Mouse (Mus musculus) kidney, postnatal 0 days (tissue): Measurements from ENCODE around the gene Dusp22. TPM values are rescaled to one million over a fixed set of nuclear protein-coding genes. Genes with fewer than 3 reads are reported as not detected.

Source experiments
- ATAC-seq: fragments of 200-750 bp; cut with Nextera tagmentation; replicated peaks from 2 replicates; pipeline ENCODE4 v1.8.0; 2017; ENCODE audit warnings: low read depth, moderate number of reproducible peaks, moderate TSS enrichment, moderate library complexity; ENCODE audit not compliant: low FRiP score
- DNase-seq: peaks from one replicate; pipeline ENCODE4 v3.0.0-alpha.2; 2016; ENCODE audit warnings: low spot score
- H3K27ac ChIP-seq: fragments of 300-500 bp; sonication (generic); 2 replicates; pipeline ENCODE4 v1.5.1; 2014; ENCODE audit warnings: mild to moderate bottlenecking
- H3K27me3 ChIP-seq: fragments of 300-500 bp; sonication (generic); 2 replicates; pipeline ENCODE4 v1.6.1; 2014; ENCODE audit warnings: low read length, mixed read lengths; ENCODE audit not compliant: insufficient read depth
- H3K36me3 ChIP-seq: fragments of 300-500 bp; sonication (generic); 2 replicates; pipeline ENCODE4 v1.6.1; 2014; ENCODE audit warnings: low read length, mixed read lengths; ENCODE audit not compliant: insufficient read depth
- H3K4me1 ChIP-seq: fragments of 300-500 bp; sonication (generic); replicated peaks from 2 replicates; pipeline ENCODE4 v1.6.1; 2014; ENCODE audit warnings: antibody characterized with exemption, low read length, mixed read lengths; ENCODE audit not compliant: insufficient read depth
- H3K4me2 ChIP-seq: fragments of 300-500 bp; sonication (generic); 2 replicates; pipeline ENCODE4 v1.6.1; 2014; ENCODE audit warnings: mild to moderate bottlenecking, low read length, moderate library complexity, mixed read lengths
- H3K4me3 ChIP-seq: fragments of 300-500 bp; sonication (generic); replicated peaks from 2 replicates; pipeline ENCODE4 v1.5.1; 2014; ENCODE audit warnings: low read depth, low read length
- H3K9ac ChIP-seq: fragments of 300-500 bp; sonication (generic); 2 replicates; pipeline ENCODE4 v1.6.1; 2014; ENCODE audit warnings: low read depth, low read length
- H3K9me3 ChIP-seq: fragments of 300-500 bp; sonication (generic); replicated peaks from 2 replicates; pipeline ENCODE4 v1.6.1; 2016; ENCODE audit warnings: low read length, inconsistent platforms, mixed read lengths
- CTCF ChIP-seq: IDR thresholded peaks from 2 replicates; pipeline ENCODE4 v1.5.1; 2016; ENCODE audit warnings: antibody characterized with exemption, low read depth, mild to moderate bottlenecking, moderate library complexity
- WGBS: fragments of 180-500 bp; shearing (Covaris S2); extraction: QIAGEN DNeasy Blood & Tissue Kit; methylation state at CpG from one replicate; pipeline ENCODE4 v1.1.7; 2014; 5-methylcytosine and 5-hydroxymethylcytosine counted together
- polyA plus RNA-seq: library from polyadenylated mRNA; unstranded; fragments of >200 nt; fragmentation: Nextera tagmentation; extraction: Ambion mirVana; gene quantifications from 2 replicates; pipeline ENCODE4 v1.2.1, GENCODE M21; 2015

Dusp22 gene
- polyA plus RNA-seq, 1 experiment from 2014 or later = 18.0 TPM

DNA sequence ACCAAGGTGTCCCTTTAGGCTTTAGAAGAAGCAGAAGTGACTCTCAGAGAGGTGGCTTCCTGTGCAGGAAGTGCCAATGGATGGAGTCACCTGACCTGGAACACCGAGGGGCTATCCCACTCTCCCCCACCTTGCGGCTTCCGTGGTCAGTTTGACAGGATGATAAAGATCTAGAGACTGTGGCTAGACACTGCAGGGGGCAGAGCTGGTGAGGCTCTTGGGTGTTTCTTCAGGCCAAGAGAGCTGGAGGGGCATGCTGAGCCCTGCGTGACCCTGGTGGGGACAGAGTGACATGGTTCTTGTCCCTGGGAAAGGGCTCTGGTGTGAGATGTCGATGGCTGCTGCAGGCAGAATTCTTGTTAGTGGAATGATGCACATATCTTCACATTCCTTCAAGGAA lies 5.3 kb upstream of the Dusp22 start:
- ATAC-seq = no peak
- H3K9ac ChIP-seq = no peak overlapping the region
- H3K9me3 ChIP-seq = no peaks in the 10 kb centered on the region
- H3K27ac ChIP-seq = no peak overlapping the region
- H3K4me2 ChIP-seq = no peak overlapping the region
- TF ChIP-seq CTCF = no peak
- DNase-seq = no peak
- no peaks in the 10 kb centered on the region for H3K36me3 ChIP-seq
- no peaks in the 10 kb centered on the region for H3K27me3 ChIP-seq
- WGBS = 58% methylated on average over 5 of the region's 5 CpGs
- no peaks in the 10 kb centered on the region for H3K4me1 ChIP-seq
- no peak overlapping the region for H3K4me3 ChIP-seq

DNA sequence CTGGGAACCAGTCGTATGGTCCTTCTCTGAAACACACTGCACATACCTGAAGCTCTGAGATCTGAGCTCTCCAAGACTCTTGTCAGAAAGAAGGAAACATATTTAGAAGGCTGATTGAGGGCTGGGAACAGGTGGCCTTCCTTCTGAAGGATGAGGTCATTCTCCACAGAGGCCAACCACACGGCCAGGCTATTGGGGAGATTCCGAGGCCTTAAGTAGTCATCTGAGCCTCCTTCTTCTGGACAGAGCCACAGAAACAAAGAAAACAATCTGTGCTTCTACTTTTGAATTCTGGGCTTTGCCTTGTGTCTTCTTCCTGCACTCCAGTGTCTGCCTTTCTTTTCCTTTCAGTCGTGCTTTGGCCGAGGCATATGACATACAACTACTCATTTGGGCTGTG lies 2.9 kb upstream of the Dusp22 start:
- DNase-seq (no peak), ATAC-seq (no peak)
- H3K27ac ChIP-seq = no peak overlapping the region
- no peaks in the 10 kb centered on the region for H3K4me1 ChIP-seq
- TF ChIP-seq CTCF = no peak
- no peak overlapping the region for H3K4me2 ChIP-seq
- H3K4me3 ChIP-seq = no peak overlapping the region
- no peaks in the 10 kb centered on the region for H3K27me3 ChIP-seq
- H3K9me3 ChIP-seq = no peaks in the 10 kb centered on the region
- 63% methylated on average over 5 of the region's 5 CpGs for WGBS
- no peak overlapping the region for H3K9ac ChIP-seq
- no peaks in the 10 kb centered on the region for H3K36me3 ChIP-seq

- Histone ChIP-seq H3K4me2 (no peak overlapping the region), H3K27ac (no peak overlapping the region), H3K4me1 (no peaks in the 10 kb centered on the region), H3K27me3 (no peaks in the 10 kb centered on the region), H3K9me3 (no peaks in the 10 kb centered on the region), H3K4me3 (no peak overlapping the region), H3K36me3 (no peaks in the 10 kb centered on the region), H3K9ac (no peak overlapping the region)
- 62% methylated on average over 2 of the region's 2 CpGs for WGBS
- DNase-seq = no peak
- TF ChIP-seq CTCF = no peak
- no peak for ATAC-seq
Measured at GRCm38 (mm10) chr13:30657779-30658178, 2.0 kb upstream of the Dusp22 start.

- H3K27me3 ChIP-seq = no peaks in the 10 kb centered on the region
- ATAC-seq (no peak), DNase-seq (no peak)
- H3K9me3 ChIP-seq = no peaks in the 10 kb centered on the region
- H3K4me1 ChIP-seq = no peaks in the 10 kb centered on the region
- no peak overlapping the region for H3K4me3 ChIP-seq
- H3K4me2 ChIP-seq = no peak overlapping the region
- no peak overlapping the region for H3K27ac ChIP-seq
- H3K36me3 ChIP-seq = no peaks in the 10 kb centered on the region
- 83% methylated on average over 2 of the region's 2 CpGs for WGBS
- no peak overlapping the region for H3K9ac ChIP-seq
- TF ChIP-seq CTCF = no peak
Measured at GRCm38 (mm10) chr13:30658201-30658996, 1.4 kb upstream of the Dusp22 start.

DNA sequence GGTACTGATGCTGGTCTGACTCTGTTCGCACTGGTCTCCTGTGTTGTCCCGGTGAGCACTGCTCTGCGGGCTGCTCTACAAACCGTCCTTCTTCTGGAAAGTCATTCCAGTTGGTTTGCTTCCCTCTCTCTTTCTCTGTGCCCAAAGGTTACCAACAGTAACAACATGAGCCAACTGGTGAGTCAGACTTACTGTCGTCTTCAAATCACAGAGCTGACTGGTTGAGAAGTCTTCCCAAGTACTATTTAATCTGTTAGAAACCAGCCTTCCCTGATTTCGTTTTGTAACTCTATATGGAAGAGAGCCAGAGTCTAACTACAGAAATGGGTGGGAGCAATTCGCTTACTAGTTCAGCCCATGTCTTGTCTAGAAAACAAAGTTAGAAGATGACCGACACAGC lies 5.5 kb downstream of the Dusp22 start:
- ATAC-seq = no peak
- Histone ChIP-seq H3K9me3 (no peaks in the 10 kb centered on the region), H3K4me2 (no peak overlapping the region), H3K36me3 (no peaks in the 10 kb centered on the region), H3K4me1 (no peaks in the 10 kb centered on the region), H3K9ac (no peak overlapping the region), H3K27ac (no peak overlapping the region), H3K27me3 (no peaks in the 10 kb centered on the region), H3K4me3 (no peak overlapping the region)
- 89% methylated on average over 8 of the region's 8 CpGs for WGBS
- no peak for TF ChIP-seq CTCF
- no peak for DNase-seq

DNA sequence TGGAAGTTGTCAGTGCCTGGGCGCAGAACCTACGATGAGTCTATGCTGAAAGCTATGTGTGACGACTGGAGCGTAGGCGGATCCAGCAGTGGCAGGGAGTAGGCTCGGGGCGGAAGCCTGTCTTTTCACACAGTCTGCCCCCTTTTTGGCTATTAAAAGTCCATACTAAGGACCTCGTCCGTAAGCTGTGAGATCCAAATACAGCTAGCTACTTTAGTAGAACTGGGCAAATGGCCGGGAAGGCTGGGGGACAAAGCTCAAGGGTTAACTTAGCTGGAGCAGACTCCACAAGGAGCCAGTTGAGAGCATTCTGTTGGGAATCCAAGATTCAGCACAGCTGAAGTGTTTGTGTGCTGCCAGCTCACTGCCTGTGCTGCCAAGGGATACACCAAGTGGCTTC lies 6.7 kb downstream of the Dusp22 start:
- H3K9me3 ChIP-seq = no peaks in the 10 kb centered on the region
- no peak overlapping the region for H3K27ac ChIP-seq
- WGBS = 87% methylated on average over 10 of the region's 10 CpGs
- H3K4me2 ChIP-seq = no peak overlapping the region
- TF ChIP-seq CTCF = no peak
- no peaks in the 10 kb centered on the region for H3K4me1 ChIP-seq
- ATAC-seq = no peak
- DNase-seq = no peak
- H3K27me3 ChIP-seq = no peaks in the 10 kb centered on the region
- no peak overlapping the region for H3K4me3 ChIP-seq
- no peak overlapping the region for H3K9ac ChIP-seq
- no peaks in the 10 kb centered on the region for H3K36me3 ChIP-seq

DNA sequence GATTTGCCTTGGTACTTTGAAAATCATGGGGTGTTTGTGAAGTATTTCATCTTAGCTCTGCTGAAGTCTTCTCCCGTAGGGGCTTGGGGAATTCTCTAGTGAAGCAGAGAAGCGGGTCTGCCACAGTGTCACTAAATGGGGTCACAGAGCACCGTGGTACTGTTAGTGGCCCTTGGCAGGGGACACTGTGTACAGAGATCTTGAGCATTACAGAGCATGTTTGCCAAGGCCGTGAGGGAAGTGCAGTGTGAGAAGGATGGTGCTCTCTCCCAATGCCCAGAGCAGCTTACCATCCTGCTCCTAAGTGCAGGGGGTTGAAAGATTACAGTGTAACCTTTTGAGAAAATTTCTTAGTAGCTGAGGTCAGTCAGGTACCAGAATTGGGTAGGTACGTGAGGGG lies 8.5 kb downstream of the Dusp22 start:
- no peak overlapping the region for H3K27ac ChIP-seq
- H3K4me1 ChIP-seq = no peaks in the 10 kb centered on the region
- WGBS = 82% methylated on average over 5 of the region's 5 CpGs
- H3K4me3 ChIP-seq = no peak overlapping the region
- H3K9ac ChIP-seq = no peak overlapping the region
- TF ChIP-seq CTCF = no peak
- no peak overlapping the region for H3K4me2 ChIP-seq
- no peaks in the 10 kb centered on the region for H3K36me3 ChIP-seq
- H3K9me3 ChIP-seq = no peaks in the 10 kb centered on the region
- DNase-seq (no peak), ATAC-seq (no peak)
- H3K27me3 ChIP-seq = no peaks in the 10 kb centered on the region
